Mouse (Mus musculus) kidney, adult 18-20 months (tissue): Measurements from ENCODE around the gene Prdx5.
"Not testable (repeated sequence)": the region's sequence is repeated elsewhere in the genome, so short reads cannot be mapped to it uniquely, and the experiment has no call there.

ENCODE experiments used
- DNase-seq: peaks from one replicate; pipeline ENCODE4 v3.0.0; 2021

Prdx5 gene

DNA sequence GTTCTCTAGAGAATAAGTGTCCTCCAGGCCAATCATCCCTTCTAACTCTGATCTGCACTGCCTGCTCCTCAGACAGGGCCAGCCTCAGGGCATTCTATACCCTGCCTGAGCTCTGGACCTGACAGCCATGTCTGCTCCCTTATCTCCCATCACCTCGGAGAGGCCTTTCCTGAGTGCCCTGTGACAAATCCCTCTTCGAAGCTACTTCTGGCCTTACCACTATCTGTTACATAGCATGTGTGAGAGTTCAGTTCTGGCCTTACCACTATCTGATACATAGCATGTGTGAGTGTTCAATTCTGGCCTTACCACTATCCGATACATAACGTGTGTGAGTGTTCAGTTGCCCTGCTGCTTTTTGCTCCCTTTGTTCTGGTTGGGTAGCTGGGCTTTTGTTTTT is 5.4 kb upstream of the Prdx5 start:
- no peak for DNase-seq

DNA sequence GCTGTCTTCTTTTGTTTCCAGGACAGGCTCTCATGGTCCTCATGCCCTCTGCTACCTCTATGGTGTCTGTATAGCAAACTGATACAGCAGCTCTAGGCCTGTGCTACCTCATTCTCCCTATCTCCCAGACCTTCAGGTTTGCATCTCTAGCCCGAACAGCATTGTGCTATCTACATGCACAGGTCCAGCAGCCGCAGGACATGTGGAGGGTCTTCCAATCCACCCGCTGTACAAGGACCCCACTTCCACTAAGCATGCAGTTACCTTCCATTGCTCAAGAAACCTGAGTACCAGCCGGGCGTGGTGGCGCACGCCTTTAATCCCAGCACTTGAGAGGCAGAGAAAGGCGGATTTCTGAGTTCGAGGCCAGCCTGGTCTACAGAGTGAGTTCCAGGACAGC is 4.6 kb upstream of the Prdx5 start:
- no peak for DNase-seq

DNA sequence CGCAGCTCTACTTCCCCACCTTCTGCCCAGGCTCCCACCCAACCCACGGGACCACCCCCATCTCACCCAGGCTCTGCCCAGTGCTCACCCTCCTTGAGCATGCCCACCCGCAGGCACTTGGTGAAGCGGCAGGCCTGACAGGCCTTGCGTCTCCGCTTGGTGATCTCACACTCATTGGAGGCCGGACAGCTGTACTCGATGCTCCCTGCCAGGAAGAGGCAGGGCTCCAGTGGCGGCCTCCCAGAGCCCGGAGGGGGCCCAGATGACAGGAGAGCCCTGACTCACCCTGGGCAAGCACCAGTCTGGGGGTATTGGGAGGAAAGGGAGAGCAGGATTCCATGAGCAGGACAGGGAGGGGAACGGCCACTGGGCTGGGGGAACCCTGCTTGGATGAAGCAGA is 4.1 kb upstream of the Prdx5 start:
- no peak for DNase-seq

DNA sequence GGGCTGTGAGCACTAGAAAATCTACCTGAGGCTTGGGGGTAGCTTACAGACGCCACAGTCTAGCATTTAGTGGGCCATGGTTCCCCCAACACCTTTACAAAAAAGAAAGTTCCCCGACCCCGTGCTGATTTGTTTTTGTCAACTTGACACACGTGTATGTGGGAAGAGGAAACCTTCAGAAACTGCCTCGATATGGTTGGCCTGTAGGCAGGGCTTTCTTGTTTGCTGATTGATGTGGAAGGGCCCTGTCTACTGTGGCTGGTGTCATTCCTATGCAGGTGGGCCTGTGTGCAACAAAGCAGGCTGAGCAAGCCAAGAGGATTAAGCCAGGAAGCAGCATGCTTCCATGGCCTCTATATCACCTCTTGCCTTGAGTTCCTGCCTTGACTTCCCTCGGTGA is 3.1 kb upstream of the Prdx5 start:
- no peak for DNase-seq

DNA sequence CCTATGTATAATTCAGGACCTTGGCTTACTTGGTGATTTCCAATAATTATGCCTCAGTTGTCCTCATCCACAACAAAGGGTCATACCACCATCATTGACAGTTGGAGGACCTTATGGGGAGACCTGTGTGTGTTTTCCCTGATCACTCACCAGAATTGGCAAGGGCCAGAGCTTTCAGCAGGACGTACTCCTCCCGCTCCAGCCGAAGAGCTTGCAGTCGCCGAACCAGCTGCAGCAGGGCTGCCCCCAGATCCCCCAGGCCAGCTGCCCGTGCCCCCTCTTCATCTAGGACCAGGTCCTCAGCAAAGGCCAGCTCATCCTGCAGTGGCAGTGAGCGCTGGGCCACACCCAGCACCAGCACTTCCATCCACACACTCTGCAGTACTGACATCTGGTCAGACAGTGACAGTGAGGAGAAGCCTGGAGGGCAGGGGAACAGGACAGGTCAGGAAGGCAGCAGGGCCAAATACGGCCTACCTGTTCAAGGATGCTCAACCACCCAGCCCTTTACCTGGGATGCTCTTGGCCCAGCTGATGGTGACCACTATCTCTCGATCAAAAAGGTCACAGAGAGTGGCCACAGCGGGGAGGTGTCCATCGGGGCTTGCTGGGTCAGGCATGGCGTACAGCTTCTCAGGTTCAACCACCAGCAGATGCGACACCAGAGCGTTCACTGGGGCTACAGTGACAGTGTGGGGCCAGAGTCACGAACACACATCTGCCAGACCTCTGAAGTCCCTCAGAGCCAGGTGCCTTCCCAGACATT is 2.5 kb upstream of the Prdx5 start:
- DNase-seq: no peak

DNA sequence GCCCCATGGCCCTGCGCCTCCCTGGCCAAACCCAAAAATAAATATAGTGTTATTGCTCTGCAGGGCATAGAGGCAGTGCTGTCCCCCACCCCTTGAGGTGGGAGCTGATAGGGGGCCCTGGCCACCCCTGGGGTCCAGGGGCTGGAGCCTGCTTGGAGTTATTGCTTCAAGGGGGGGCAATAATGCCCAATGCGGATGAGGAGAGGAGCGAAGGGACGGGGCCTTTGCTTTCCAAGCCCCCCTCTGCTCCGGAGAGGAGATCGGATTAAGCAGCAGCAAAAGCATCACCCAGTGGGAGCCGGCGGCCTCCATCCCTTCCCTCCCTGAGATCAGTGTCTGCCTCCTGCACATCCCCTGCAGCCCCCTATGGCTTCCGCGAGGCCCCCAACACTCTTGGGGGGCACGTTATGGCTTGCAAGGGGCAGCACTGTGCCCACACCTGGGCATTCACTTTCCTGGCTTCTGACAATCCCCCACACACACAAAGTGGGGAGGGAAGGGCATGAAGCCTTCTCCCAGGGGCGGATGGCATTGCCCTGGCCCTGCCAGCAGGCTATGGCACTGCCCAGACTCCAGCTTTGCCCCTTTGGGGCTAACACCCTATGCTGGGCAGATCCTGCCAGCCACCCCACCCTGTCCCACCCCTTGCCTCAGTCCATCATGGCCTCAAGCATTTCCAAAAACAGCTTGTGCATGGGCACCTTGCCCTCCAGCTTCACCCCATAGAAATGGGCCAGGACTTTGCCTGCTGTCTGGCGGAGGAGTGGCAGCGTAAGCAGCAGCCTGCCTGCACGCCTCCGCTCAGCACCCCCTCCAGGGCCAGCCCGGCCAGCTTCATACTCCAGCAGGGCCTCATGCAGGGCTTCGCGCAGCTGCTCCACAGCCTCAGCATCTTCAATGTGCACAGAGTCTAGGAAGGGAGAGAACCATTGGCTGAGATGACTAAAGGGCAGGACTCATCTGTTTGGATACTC is 1.5 kb upstream of the Prdx5 start:
- no peak for DNase-seq

DNA sequence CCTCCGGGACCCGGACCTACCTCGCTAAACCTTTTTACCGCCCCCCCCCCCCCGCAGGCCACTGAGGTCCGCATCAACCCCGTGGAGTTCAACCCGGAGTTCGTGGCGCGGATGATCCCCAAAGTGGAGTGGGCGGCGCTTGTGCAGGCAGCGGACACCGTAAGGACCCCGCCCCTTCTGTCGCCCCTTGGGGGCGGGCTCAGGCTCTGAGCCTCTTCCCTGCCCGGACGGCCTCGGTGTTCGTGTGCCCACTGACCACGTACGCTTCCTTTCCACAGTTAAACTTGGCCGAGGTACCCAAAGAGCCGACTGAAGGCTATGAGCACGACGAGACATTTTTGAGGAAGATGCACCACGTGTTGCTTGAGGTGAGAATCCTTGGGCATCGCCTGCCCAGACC is 400 bp upstream of the Prdx5 start:
- DNase-seq: not testable (repeated sequence)

DNA sequence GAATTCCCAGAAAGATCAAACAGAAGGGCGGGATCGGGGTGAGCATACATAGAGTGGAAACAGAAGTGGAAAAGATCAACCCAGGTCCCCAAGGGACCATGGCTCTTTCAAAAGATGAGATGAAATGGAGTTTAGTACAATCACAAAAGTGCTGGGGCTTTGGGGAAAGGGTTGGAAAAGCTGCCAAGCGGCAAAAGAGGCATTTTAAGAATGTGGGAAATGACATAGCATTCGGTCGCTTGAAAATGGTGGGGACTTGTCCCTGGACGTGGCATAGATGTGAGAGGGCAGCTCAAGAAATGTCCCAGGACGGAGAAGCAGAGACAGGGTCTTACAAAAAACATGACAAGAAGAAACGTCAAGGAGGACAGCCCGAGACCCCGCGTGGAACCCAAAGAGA is 885 bp downstream of the Prdx5 start:
- no peak for DNase-seq

DNA sequence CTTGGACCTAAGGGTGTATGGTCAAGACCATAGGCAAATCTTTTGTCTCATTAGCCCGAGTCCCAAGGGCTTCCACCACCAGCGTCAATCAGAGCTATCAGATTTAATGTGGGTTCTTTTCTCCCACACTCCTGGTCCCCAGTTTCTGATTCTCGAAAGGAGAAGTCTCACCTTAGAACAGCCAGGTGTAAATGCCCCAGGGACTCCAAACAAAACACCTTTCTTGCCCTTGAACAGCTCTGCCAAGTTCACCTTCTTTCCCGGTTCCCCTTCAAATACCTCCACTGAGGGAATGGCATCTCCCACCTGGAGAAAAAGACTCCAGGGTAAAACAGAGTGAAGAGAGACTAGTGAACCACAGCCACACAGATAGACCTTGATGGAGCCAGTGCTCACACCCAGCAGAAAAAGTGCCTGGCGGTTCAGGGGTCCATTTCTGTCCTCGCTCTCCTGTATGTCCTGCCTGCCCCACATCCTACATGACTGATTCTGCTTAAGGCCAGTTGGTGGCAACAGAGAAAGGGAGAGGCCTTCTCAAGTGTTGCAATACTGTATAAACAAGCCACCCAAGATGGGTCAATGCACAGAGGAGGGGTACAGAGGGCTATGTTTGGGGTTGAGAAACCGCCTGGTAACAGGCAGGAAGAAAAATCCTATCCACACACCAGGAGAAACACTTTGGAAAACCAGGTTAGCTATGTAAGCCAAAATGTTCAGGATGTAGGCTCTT is 1.9 kb downstream of the Prdx5 start:
- DNase-seq: peak; percentile 62

DNA sequence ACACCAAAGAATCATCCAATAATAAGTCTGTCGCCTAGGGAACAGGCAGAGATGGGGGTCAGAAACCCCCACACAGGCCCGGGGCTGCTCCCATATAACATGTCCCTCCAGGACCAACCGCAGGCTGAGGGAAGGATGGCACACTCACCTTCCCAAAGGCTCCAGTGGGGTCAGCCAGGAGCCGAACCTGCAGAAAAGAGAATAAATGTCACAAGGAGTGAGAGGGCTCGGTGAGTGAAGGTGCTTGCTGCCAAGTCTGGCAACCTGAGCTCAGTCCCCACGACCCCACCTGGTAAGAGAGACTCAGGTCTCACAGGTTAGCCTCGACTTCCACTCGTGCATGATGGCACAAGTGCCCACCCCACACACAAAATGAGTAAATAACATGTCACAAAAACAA is 2.8 kb downstream of the Prdx5 start:
- DNase-seq: no peak

DNA sequence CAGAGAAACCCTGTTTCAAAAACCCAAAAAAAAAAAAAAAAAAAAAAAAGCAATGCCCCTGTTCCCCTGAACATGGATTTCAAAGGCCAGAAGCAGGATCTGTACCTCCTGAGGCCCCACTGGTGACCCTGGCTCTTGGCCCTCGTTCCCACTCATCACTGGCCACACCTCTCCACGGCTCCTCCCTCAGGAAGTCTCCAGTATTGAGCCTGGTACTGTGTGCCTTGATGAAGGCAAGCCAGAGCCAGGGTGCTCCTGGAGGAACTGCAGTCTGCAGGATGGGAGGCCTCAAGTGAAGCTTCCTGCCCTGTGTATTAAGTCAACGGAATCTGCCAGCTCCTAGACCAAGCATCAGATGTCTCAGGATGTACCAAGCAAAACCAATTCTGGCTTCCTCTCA is 3.7 kb downstream of the Prdx5 start:
- peak; percentile 65 for DNase-seq

DNA sequence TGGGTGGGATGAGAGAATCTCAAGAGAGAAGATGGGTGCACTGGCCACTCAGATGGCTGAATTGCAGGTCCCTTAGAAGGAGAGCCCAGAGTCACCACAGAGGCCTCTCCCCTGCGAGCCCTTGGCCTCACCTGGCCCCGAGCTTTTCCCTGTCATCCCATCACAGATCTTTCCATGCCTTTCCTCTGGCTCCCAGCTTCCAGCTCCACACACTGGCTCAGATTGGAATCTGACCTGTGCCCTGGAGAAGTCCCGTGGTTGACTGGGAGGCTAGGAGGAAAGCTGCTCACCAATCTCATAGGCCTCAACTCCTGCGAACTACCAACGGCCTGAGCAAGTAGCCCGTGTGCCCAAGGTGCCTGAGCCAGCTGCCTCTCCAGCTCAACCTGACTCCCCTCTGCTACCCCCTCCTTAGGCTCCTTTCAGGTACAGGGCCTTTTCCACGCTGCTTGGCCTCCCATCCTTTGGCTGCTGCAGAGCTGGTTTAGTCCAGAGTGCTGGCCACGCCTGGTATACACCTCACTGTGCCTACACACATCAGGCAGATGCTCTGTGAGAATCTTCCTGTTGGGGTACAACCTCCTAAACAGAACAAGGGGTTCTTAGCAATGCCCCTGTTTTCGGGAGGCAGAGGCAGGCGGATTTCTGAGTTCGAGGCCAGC is 4.3 kb downstream of the Prdx5 start:
- no peak for DNase-seq

DNA sequence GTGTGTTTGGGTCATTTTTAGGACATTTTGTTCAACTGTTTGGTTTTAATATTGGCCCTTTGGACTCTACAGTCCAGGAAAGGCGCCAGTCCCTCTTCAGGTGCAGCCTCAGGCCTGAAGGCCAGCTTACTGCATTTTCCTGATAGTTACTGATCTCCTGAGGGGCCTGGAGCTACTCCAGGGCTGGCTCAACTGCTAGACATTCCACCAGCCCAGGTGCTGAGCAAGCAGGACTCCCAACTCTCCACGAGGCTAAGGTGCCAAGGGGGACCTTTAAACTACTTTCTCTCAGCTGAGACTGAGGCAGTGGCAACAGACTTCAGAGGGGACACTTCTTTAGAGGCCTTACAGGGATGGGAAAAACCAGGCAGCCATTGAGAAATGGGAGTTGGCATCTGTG is 5.1 kb downstream of the Prdx5 start:
- DNase-seq: peak; percentile 77

DNA sequence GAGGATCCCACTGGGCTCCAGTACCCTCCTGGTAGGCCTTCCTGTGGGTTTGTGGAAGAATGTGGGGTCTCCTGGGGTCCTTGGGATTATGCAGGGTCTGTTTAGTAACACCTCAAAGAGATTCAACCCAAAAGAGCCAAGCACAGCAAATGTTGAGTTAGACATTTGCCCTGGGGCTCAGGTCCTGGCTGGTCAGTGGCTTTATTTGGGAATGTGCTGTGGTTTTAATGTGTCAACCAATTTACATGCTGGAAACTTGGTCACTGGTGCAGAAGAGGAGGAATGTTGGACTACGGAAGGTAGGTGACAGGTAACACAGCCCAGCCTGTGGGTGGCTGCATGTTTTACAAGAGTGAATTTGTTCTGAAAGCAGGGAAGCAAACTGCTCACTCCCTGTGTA is 6.9 kb downstream of the Prdx5 start:
- DNase-seq: peak; percentile 60

DNA sequence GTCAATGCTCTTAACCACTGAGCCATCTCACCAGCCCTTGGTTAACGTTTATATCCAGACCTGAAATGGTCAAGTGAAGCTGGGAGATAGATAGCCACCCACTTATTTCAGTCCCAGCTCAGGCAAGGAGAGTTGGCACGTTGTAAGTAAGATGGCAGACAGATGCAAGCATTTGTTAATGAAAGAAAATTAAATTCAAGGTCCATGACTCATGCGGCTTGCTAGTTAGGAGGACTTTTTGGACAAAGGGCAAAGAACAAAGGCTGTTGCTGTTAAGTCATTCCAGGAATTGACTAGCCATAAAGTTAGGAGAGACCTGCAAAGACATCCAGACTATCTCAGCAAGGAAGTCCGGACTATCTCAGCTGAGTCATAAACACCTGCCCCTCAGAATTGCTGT is 10.3 kb downstream of the Prdx5 start:
- no peak for DNase-seq

DNA sequence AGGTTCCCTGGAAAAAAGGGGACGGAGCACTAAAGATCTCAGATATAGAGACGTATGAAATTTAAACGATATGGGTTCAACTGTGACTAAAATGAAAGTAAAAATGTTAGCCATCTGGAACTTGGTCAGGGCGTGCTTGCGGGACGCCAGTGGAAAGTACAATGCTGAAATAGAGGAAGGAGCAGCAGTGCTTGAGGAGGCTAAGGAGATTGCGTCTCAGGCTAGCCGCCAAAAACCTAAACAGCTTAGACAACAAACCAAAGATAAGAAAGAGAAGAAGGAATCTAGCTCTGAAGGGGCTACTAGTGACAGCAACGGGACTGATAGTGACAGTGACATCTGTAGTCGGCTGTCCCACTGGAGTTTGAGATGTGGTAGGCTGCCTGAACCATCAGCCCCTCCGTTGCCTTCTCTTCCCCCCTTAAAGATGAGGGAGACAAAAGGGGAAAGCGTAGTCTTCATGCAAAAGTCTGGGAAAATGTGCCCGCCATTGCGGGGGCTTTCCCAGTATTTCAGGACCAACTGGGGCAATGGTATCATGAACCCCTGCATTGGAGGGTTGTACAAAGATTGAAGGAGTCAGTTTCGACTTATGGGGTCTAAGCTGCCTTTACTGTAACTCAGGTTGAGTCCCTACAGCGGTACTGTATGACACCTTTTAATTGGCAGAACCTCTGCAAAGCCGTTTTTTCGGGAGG is 14.1 kb downstream of the Prdx5 start:
- DNase-seq: not testable (repeated sequence)

DNA sequence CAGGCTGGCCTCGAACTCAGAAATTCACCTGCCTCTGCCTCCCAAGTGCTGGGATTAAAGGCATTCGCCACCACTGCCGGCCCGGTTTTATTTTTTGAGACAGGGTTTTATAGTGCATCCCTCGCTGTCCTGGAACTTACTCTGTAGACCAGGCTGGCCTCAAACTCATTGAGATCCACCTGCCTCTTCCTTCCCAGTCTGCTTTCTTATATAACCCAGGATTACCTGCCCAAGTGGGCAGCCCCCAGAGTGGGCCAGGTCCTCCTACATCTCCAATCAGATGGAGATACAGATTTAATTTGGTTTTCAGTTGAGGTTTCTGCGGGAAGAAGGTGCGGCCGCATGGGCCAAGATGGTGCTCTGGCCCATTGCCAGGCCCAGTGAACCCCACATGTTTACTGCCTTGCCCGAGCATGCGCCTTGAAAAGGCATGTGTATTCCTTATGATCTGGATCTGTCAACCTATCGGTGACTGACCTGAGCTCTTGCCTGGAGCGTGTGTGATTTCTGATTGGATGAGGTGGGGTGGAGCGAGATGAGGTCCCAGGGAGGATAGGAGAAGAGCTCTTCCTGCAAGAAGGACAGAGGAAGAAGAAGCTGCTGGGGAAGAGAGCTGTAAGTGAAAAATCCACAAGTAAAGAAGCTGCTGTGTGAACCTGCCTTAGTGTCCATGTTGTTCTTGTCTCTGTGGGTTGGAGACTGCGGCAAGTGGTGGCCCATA is 16.0 kb downstream of the Prdx5 start:
- no peak for DNase-seq

DNA sequence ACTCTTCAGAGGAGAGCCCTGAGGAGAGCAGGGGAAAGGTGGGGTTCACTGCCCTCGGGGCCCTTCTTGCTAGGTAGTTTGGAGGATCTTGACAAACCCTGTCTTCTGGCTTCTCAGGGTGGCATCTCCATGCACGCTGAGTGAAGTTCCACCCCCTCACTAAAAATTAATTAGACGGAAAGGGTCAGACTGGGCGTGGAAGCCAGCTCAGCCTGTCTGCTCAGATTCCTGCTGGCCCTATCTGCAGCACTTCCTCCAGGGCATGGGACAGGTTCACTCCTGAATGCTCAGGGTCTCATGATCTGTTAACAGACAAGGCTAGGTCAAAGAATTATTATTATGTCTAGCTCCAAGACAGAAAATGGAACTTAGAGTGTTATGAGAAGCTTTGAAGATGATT is 17.4 kb downstream of the Prdx5 start:
- DNase-seq: no peak

DNA sequence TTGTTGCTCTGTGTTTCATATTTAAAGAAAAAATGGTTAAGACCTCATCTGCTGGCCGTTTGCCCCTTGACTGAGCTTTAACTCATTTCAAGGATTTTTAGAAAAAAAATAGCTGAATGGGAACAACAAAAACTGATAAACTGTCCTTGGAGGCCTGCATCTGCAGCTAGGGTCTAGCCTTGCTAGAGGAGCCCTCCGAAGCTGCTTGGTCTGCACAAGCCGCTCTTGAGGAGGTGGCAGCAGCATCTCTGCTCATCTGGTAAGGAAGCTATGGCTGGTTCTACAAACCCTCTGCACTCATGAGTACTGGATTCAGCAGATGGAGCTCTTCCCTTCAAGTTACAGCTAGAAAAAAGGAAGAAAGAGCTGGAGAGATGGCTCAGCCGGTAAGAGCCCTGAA is 31.9 kb downstream of the Prdx5 start:
- DNase-seq: no peak

DNA sequence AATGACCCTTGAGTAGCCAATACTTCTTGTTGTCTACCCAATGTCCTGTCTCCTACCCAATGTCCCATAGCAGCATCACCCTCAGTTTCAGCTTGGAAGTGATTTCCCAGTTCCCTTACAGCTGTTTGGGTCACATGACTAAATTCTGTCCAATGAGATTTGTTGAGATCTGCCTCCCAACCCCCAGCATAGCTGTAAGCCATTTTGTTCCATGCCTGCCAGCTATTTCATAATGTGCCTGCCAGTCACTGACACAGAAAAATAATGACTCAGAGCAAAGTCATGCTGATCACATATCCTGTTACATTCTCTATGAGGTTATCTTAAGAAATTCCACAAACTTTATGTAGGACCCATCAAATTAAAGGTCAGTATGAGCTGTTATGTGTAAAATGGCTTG is 33.1 kb downstream of the Prdx5 start:
- DNase-seq: no peak

DNA sequence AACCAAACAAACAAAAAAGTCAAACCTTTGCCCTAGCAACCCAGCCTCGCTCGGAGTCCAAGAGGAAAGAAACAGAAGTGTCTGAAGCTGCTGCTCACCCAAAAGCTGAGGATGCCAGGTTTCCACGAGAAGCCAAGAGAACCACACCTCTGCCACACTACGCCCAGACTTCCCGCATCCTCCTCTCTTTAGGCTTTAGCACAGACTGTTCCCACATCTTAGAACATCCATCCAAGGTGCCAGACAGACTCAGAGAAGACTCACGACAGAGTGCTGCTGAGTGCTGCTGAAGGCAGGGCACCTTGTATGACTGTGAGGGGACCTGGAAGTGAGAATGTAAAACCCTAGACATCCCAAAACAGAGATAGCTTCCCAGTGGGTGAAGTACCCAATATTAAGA is 34.1 kb downstream of the Prdx5 start:
- DNase-seq: no peak

DNA sequence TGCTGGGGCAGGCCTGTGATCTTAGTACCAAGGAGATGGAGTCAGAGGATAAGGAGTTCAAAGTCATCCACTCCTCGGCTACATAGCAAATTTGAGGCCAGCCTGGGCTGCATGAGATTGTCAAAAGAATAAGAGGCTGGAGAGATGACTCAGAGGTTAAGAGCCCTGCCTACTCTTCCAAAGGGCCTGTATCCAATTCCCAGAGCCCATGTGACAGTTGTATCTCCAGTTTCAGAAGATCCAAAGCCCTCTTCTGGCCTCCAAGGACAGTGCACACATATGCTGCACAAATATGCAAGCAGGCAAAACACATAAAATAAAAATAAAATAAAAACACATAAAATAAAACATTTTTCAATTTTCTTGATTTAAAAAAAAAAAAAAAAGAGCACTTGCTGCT is 35.6 kb downstream of the Prdx5 start:
- DNase-seq: no peak
